Mouse (Mus musculus): ENCODE measurements around the gene Pak1. TPM values are rescaled to one million over a fixed set of nuclear protein-coding genes. Genes with fewer than 3 reads are reported as not detected.

The Pak1 gene
- polyA plus RNA-seq, 1 experiment from 2014 or later: 120 TPM

DNA sequence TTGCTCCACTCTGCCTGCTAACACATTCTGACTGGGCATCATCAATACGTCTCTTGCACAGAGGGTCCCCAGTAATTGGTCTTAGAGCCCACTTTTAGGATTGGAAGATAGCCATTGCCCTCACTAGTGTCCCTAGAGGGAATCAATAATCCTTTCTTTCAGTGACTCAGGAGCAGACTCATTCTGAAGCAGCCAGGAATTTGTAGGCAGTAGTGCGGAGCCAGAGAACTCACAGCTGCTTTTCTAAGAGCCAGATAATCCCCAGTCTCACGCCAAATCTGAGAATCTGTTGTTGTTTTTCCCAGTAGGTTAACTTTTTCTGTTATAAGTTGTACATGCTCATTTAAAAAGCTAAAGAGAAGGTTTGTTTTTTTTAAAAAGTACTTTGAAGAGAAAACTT lies 13.0 kb upstream of the Pak1 start:
- Histone ChIP-seq H3K27ac (ENCODE audit: low read depth, low read length) (no peak overlapping the region), H3K9me3 (ENCODE audit: control insufficient read depth, low read length) (peaks cover 3% of the 10 kb centered on the region; the same call in 1 of the 2 replicates), H3K9ac (ENCODE audit: low read length) (no peak overlapping the region), H3K4me1 (ENCODE audit: control insufficient read depth, insufficient read depth, low read length) (no peaks in the 10 kb centered on the region), H3K4me3 (ENCODE audit: low read depth, low read length) (no peak overlapping the region), H3K36me3 (ENCODE audit: control insufficient read depth, insufficient read depth, low read length) (no peaks in the 10 kb centered on the region), H3K4me2 (no peak overlapping the region), H3K27me3 (ENCODE audit: control insufficient read depth, insufficient read depth, low read length) (no peaks in the 10 kb centered on the region)
- 11% methylated on average over 3 of the region's 3 CpGs for WGBS
- DNase-seq (ENCODE audit: low spot score, missing footprints) (no peak), ATAC-seq (ENCODE audit: low FRiP score) (no peak)

- ATAC-seq (ENCODE audit: low FRiP score) (no peak), DNase-seq (ENCODE audit: low spot score, missing footprints) (no peak)
- Histone ChIP-seq H3K4me3 (ENCODE audit: low read depth, low read length) (no peak overlapping the region), H3K4me2 (no peak overlapping the region), H3K36me3 (ENCODE audit: control insufficient read depth, insufficient read depth, low read length) (no peaks in the 10 kb centered on the region), H3K9ac (ENCODE audit: low read length) (no peak overlapping the region), H3K27ac (ENCODE audit: low read depth, low read length) (no peak overlapping the region), H3K9me3 (ENCODE audit: control insufficient read depth, low read length) (peaks cover 3% of the 10 kb centered on the region; the same call in 1 of the 2 replicates), H3K27me3 (ENCODE audit: control insufficient read depth, insufficient read depth, low read length) (no peaks in the 10 kb centered on the region), H3K4me1 (ENCODE audit: control insufficient read depth, insufficient read depth, low read length) (no peaks in the 10 kb centered on the region)
- WGBS: 71% methylated on average over 2 of the region's 2 CpGs
These were observed 12.4 kb upstream of the Pak1 start for GRCm38 (mm10) chr7:97775923-97776322.

GRCm38 (mm10) chr7:97777191-97777590 lies 11.2 kb upstream of the Pak1 start:
- Histone ChIP-seq H3K9ac (ENCODE audit: low read length) (no peak overlapping the region), H3K27me3 (ENCODE audit: control insufficient read depth, insufficient read depth, low read length) (no peaks in the 10 kb centered on the region), H3K36me3 (ENCODE audit: control insufficient read depth, insufficient read depth, low read length) (no peaks in the 10 kb centered on the region), H3K9me3 (ENCODE audit: control insufficient read depth, low read length) (peaks cover 3% of the 10 kb centered on the region; the same call in 1 of the 2 replicates), H3K4me1 (ENCODE audit: control insufficient read depth, insufficient read depth, low read length) (no peaks in the 10 kb centered on the region), H3K4me3 (ENCODE audit: low read depth, low read length) (no peak overlapping the region), H3K27ac (ENCODE audit: low read depth, low read length) (no peak overlapping the region), H3K4me2 (no peak overlapping the region)
- DNase-seq (ENCODE audit: low spot score, missing footprints) (no peak), ATAC-seq (ENCODE audit: low FRiP score) (no peak)
- WGBS: 93% methylated on average over 4 of the region's 4 CpGs

DNA sequence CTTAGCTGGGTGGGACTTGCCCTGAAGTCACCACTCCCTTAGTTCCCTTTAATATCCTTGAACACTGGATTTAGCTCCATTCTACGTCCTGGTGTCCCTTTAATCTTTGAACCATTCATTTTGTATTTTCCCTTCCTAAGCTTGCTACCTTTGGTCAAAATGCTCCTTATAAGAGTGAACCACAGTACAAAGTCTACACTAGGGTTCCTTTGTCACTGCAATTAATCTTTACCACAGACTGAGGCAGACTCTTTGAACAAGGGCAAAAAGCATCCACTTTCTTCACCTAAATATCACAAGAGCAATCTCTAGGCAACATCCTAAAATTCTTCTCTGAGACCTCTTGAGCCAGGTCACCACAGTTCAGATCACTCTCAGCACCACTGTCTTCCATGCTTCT lies 8.1 kb upstream of the Pak1 start:
- no peaks in the 10 kb centered on the region; the same call in 1 of the 2 replicates for H3K4me1 ChIP-seq (ENCODE audit: control insufficient read depth, insufficient read depth, low read length)
- WGBS: 90% methylated on average over 1 of the region's 1 CpGs

DNA sequence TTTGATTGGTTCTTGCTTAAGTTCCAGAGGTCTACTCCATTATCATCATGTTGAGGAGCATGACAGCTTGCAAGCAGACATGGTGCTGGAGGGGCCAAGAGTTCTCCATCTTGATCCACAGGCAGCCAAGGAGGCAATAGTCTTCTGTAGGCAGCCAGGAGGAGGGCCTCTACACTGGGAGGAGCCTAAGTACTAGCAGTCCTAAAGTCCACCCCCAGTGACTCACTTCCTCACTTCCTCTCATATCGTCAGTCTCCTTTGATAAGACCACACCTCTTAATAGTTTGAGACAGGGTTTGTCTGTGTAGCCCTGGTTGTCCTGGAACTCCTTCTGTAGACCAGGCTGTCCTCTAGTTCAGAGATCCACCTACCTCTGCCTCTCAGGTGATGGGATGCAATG lies 7.5 kb upstream of the Pak1 start:
- no peaks in the 10 kb centered on the region for H3K27me3 ChIP-seq (ENCODE audit: control insufficient read depth, insufficient read depth, low read length)
- H3K4me1 ChIP-seq (ENCODE audit: control insufficient read depth, insufficient read depth, low read length): no peaks in the 10 kb centered on the region; the same call in 1 of the 2 replicates
- no peak overlapping the region for H3K4me3 ChIP-seq (ENCODE audit: low read depth, low read length)
- 84% methylated on average over 1 of the region's 1 CpGs for WGBS
- DNase-seq (ENCODE audit: low spot score, missing footprints): no peak
- peaks cover 3% of the 10 kb centered on the region; the same call in 1 of the 2 replicates for H3K9me3 ChIP-seq (ENCODE audit: control insufficient read depth, low read length)
- no peak overlapping the region for H3K27ac ChIP-seq (ENCODE audit: low read depth, low read length)
- no peak for ATAC-seq (ENCODE audit: low FRiP score)
- H3K9ac ChIP-seq (ENCODE audit: low read length): no peak overlapping the region
- H3K36me3 ChIP-seq (ENCODE audit: control insufficient read depth, insufficient read depth, low read length): no peaks in the 10 kb centered on the region
- H3K4me2 ChIP-seq: no peak overlapping the region

More for the DNA sequence above, 8.1 kb upstream of the Pak1 start:
- ATAC-seq (ENCODE audit: low FRiP score) (no peak), DNase-seq (ENCODE audit: low spot score, missing footprints) (no peak)
- no peak overlapping the region for H3K27ac ChIP-seq (ENCODE audit: low read depth, low read length)
- H3K9me3 ChIP-seq (ENCODE audit: control insufficient read depth, low read length): peaks cover 3% of the 10 kb centered on the region; the same call in 1 of the 2 replicates
- H3K9ac ChIP-seq (ENCODE audit: low read length): no peak overlapping the region
- H3K27me3 ChIP-seq (ENCODE audit: control insufficient read depth, insufficient read depth, low read length): no peaks in the 10 kb centered on the region
- H3K4me2 ChIP-seq: no peak overlapping the region
- H3K36me3 ChIP-seq (ENCODE audit: control insufficient read depth, insufficient read depth, low read length): no peaks in the 10 kb centered on the region
- H3K4me3 ChIP-seq (ENCODE audit: low read depth, low read length): no peak overlapping the region

DNA sequence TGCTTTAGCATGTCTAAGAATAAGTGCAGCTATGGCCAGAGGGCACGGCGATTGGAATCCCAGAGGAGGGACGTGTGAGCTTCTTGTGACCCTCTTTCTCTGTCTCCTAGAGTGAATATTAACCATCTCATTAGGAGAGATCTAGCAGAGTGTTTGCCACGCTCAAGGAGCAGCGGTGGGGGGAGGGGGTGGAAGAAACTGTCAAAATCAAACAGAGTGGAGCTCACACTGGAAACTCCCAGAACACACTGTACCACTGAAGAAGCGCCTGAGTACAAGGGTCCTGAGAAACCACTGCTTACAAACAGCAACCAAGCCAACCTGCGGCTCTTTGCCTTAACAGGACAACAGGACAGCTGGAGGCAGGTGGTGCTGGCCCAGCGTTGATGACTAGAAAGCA lies 6.8 kb upstream of the Pak1 start:
- WGBS: 73% methylated on average over 8 of the region's 8 CpGs
- ATAC-seq (ENCODE audit: low FRiP score) (no peak), DNase-seq (ENCODE audit: low spot score, missing footprints) (no peak)
- H3K4me1 ChIP-seq (ENCODE audit: control insufficient read depth, insufficient read depth, low read length): no peaks in the 10 kb centered on the region; the same call in 1 of the 2 replicates
- H3K27ac ChIP-seq (ENCODE audit: low read depth, low read length): no peak overlapping the region
- H3K9me3 ChIP-seq (ENCODE audit: control insufficient read depth, low read length): peaks cover 2% of the 10 kb centered on the region; the same call in 1 of the 2 replicates
- H3K4me2 ChIP-seq: no peak overlapping the region
- H3K36me3 ChIP-seq (ENCODE audit: control insufficient read depth, insufficient read depth, low read length): no peaks in the 10 kb centered on the region
- no peak overlapping the region for H3K4me3 ChIP-seq (ENCODE audit: low read depth, low read length)
- H3K27me3 ChIP-seq (ENCODE audit: control insufficient read depth, insufficient read depth, low read length): no peaks in the 10 kb centered on the region
- no peak overlapping the region for H3K9ac ChIP-seq (ENCODE audit: low read length)

DNA sequence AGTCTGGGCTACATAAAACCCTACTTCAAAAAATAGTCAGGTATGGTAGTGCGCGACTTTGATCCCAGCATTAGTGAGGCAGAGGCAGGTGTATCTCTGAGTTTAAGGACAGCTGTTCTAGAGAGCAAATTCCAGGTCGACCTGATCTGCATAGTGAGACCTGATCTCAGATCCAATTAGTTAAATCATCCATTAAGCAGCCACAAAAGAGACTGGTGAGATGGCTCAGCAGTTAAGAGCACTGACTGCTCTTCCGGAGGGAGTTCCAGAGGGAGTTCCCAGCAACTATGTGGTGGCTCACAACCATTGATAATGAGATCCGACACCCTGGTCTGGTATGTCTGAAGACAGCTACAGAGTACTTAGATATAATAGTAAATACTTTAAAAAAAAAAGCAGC lies 4.8 kb upstream of the Pak1 start:
- H3K4me3 ChIP-seq (ENCODE audit: low read depth, low read length): no peak overlapping the region
- H3K27me3 ChIP-seq (ENCODE audit: control insufficient read depth, insufficient read depth, low read length): no peaks in the 10 kb centered on the region
- DNase-seq (ENCODE audit: low spot score, missing footprints): no peak
- H3K9ac ChIP-seq (ENCODE audit: low read length): no peak overlapping the region
- H3K27ac ChIP-seq (ENCODE audit: low read depth, low read length): no peak overlapping the region
- no peak for ATAC-seq (ENCODE audit: low FRiP score)
- no peaks in the 10 kb centered on the region for H3K36me3 ChIP-seq (ENCODE audit: control insufficient read depth, insufficient read depth, low read length)
- peaks cover 2% of the 10 kb centered on the region; the same call in 1 of the 2 replicates for H3K4me1 ChIP-seq (ENCODE audit: control insufficient read depth, insufficient read depth, low read length)
- H3K9me3 ChIP-seq (ENCODE audit: control insufficient read depth, low read length): no peaks in the 10 kb centered on the region
- H3K4me2 ChIP-seq: no peak overlapping the region
- 58% methylated on average over 5 of the region's 5 CpGs for WGBS

GRCm38 (mm10) chr7:97788669-97789483 lies 535 bp downstream of the Pak1 start:
- peak overlapping the region; percentile 67 for H3K27ac ChIP-seq (ENCODE audit: low read depth, low read length)
- peak overlapping the region; percentile 92 for H3K9ac ChIP-seq (ENCODE audit: low read length)
- peak; percentile 89 for ATAC-seq (ENCODE audit: low FRiP score)
- peak overlapping the region; percentile 87 for H3K4me2 ChIP-seq
- DNase-seq (ENCODE audit: low spot score, missing footprints): peak; percentile 94
- no peaks in the 10 kb centered on the region for H3K9me3 ChIP-seq (ENCODE audit: control insufficient read depth, low read length)
- no peaks in the 10 kb centered on the region for H3K36me3 ChIP-seq (ENCODE audit: control insufficient read depth, insufficient read depth, low read length)
- WGBS: under 1% methylated on average over 62 of the region's 84 CpGs
- peak overlapping the region; percentile 93 for H3K4me3 ChIP-seq (ENCODE audit: low read depth, low read length)
- peaks cover 13% of the 10 kb centered on the region for H3K4me1 ChIP-seq (ENCODE audit: control insufficient read depth, insufficient read depth, low read length)
- H3K27me3 ChIP-seq (ENCODE audit: control insufficient read depth, insufficient read depth, low read length): no peaks in the 10 kb centered on the region

GRCm38 (mm10) chr7:97790272-97790671 lies 1.9 kb downstream of the Pak1 start:
- ATAC-seq (ENCODE audit: low FRiP score) (no peak), DNase-seq (ENCODE audit: low spot score, missing footprints) (no peak)
- Histone ChIP-seq H3K9ac (ENCODE audit: low read length) (no peak overlapping the region), H3K4me3 (ENCODE audit: low read depth, low read length) (peak overlapping the region; percentile 93; the same call in 1 of the 2 replicates), H3K27ac (ENCODE audit: low read depth, low read length) (no peak overlapping the region), H3K9me3 (ENCODE audit: control insufficient read depth, low read length) (no peaks in the 10 kb centered on the region), H3K4me2 (peak overlapping the region; percentile 87), H3K27me3 (ENCODE audit: control insufficient read depth, insufficient read depth, low read length) (no peaks in the 10 kb centered on the region), H3K4me1 (ENCODE audit: control insufficient read depth, insufficient read depth, low read length) (peaks cover 13% of the 10 kb centered on the region), H3K36me3 (ENCODE audit: control insufficient read depth, insufficient read depth, low read length) (no peaks in the 10 kb centered on the region)
- WGBS: 54% methylated on average over 2 of the region's 2 CpGs
